Mouse (Mus musculus) heart, adult 11 months (tissue): ENCODE measurements around the gene Ppm1n.
A peak's percentile ranks its signal among the peaks of the same experiment; 100 is the strongest.

Experiments
- DNase-seq: peaks from one replicate; pipeline ENCODE4 v3.0.0; 2022

Gene Ppm1n

DNA sequence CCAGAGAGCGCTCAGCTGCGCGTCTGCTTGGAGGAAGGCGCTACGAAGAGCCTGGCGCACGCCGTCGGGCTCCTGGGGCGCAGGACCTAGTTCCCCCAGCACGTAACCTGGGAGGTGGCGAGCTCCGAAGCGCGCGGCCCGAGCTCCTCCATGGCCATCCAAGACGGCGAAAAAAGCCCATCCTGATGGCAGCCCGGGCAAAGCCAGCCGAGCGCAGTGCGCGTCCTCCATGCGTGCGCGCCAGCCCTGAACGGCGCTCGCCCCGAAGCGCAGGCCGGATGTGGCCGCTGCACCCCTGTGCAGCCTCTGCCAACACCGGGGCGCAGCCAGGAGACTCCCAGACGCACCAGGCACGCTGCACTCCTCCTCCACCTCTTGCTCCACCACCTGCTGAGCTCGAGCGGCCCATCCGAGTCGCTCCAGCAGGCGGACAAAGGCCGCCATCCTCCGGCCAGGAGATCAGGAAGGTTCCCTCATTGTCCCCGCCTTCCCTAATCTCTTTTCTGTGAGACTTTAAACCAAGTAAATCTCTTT is at the start of gene Ppm1n:
Ppm1n (minus strand) TSS at position 484 of the 534 bp plus-strand sequence.
- DNase-seq = no peak

DNA sequence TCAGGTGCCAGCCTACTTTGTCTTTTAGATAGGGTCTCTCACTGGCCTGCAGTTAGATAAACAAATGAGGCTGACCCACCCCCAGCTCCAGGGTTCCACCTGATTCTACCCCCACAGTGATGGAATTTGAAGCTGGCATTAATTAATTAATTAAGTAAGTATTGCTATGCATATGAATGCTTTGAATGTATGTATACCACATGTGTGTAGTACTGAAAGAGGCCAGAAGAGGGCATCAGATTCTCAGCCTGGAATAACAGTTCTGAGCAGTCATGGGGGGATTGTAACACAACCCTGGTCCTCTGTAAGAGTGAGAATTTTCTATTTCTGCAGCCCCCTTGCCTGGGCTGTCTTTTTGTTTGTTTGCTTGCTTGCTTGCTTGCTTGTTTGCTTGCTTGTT is 48.6 kb upstream of the Ppm1n start:
- no peak for DNase-seq

DNA sequence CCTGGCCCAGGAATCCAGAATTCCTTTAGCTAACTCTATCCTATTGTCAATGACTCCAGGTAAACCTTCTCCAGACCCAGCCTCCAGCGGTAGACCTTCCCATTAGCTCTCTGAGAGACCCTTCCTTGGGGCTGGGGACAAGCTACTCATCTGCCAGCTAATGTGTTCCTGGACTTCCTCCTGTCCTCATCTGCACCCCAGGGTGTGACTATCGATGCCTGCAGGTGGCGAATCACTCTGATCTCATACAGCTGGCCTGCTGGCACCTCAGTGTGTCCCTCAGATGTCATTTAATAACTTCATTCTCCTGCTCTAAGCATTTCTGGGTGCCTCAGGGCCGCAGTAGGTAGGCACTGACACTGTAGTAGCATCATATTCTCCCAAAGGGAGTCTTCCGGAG is 47.9 kb upstream of the Ppm1n start:
- peak; percentile 94 for DNase-seq

DNA sequence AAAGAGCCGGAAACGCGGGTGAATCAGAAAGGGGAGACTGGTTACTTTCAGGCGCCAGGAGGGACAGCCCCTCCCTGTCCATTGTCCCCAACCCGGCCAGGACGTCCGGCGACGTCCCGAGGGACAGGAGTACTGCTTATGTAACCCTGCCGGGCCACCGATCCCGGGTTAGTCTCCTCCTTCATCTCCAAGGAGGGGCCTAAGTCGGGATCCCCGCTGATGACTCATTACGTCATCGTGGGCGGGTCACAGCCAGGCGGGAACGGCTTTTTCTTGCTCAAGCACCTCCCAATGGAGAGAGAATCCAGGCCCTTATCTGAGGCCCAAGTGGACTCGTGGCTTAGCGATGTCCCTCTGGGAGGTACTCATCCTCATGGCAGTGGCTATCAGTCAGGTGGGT is 47.3 kb upstream of the Ppm1n start:
- peak; percentile 100 for DNase-seq

DNA sequence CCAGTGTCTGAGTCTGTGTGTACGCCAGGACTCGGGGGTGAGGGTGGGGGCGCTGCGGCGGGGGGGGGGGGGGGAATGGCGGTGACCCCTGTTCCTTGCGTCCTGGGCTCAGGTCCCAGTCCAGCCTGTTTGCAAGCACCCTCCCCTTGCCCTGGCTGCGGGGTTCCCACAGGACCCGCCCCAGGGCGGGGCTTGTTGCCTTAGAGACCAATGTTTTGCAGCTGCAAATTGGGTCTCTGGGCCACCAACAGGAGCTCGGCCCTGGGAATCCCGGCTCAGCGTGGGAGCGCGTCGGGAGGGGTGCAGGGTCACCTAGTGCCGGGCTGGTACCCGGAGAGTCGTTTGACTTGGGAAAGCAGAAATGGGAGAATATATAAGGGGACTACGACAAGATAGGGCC is 46.5 kb upstream of the Ppm1n start:
- peak; percentile 99 for DNase-seq

DNA sequence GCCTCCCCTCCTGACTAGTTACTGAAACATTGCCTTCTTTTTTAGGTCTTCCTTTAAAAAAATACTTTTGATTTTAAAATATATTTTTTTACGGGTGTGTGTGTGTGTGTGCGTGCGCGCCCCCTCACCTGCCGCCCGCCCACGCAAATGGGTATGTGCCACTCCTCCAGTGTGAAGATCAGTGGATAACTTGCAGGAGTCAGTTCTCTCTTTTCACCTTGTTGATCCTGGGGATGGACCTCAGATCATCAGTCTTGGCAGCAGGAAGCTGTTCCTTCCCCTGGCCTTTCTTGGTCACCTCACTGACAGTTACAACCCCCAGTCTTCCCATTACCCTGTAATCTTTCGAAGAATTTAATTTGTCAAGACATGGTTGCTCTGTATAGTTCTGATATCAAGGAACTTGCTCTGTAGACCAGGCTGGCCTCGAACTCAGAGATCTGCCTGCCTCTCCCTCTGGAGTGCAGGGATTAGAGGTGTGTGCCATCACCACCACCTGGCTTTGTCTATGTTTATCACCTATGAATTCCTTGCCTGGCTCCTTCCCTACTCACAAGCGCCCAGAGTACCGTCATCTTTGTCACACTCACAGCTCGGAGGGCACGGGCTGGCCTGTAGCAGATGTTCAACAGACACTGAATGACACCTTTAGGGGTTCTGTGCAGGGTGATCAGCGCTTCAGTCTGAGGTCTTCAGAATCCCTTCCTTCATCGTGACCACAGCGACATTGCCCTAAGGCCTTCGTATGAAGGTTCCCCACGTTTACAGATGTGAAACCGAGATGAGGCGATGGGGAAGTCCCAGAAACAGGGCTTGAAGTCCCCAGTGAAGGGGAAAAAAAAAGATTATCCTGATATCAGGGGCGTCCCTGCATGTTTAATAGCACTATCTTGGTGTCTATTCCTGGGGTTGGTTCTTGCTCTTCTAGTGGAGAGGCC is 45.7 kb upstream of the Ppm1n start:
- DNase-seq = peak; percentile 88

DNA sequence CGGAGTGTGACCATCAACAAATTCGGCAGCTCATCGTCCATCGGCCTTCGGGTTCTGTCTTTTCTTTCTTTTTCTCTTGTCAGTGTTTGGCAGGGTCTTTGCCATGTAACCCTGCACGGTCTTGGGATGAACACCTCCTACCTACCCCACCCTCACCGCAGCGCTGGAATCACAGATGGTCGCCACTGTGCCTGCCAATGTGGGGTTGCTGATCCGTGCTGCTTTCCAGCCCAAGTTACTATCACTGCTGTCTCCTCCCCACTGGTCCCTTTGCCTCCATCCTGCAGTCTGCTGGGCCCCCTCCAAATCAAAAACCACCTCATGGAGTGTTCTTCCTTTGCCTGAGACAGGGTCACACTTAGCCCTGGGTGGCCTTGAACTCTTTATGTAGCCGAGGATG is 44.4 kb upstream of the Ppm1n start:
- DNase-seq = no peak

DNA sequence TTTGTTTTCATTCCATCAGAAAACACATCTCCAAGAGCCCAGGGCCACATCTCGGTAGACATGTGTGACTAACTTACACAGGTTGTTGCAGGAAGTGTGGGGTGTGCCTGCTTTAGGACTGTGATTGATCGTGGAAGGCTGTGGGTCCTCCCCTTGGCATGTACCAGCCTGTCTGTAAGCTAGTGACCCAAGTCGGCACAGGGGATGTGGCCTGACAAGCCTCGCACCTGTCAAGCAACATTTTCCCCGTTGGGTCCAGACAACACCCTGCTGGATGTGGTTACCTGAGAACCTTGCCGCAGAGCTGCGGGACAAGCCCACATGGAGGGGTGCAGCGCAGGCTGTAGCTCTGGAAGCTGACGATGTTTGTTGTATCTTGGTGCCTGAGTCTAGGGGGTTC is 42.6 kb upstream of the Ppm1n start:
- DNase-seq = peak; percentile 92

DNA sequence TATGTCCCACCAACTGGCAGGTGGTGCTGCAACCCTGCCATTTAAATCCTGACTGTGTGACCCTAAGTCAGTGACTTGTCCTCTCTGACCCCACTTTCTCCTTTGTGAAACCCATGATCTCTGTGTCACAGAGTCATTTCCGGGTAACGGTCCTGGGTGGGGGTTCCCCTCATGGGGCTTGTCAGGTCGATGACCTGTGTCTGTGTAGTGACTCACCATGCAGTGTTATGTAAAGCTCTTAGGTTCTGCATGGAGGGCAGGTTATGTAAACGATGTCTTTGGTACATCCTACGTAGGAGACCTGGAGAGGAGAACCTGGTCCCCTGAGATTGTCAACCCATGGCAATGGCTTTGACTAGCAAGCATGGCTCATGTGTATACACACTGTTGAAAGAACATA is 41.6 kb upstream of the Ppm1n start:
- peak; percentile 90 for DNase-seq

DNA sequence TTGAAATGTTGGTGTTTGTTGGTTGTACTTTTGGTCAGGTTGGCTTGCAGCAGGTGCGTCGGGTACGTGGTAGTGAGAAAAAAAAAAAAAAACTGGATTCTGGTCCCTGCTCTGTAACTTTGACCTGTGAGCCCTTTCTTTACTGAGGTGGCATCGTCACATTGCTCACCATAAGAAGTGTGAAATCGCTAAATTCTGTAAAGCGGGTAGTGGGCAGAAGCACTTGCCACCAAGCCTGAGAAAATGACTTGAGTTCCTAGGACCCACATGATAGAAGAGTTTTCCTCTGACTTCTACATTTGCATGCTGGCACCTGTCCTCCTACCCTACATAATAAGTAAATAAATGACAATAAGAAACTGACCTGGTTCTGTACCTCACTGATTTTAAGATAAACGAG is 40.8 kb upstream of the Ppm1n start:
- DNase-seq = no peak

DNA sequence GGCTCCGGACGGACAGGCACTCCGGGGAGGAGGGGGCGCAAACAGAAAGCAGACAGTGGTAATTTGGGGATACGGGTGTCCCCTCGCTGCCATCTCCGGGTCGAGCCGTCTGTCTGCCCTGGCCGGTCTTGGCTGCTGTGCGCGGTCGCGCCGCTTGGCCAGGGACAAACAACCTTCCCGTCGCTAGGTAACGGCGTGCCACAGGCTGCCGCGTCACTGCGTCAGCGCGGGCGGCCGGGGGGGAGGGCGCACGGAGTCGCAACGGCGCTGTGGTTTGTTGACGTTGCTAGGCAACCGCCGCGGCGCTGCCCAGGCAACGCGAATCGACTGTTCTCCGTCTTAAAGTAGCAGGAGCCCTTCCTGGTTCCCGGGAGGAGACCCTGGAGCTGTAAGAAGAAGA is 40.0 kb upstream of the Ppm1n start:
- peak; percentile 100 for DNase-seq

DNA sequence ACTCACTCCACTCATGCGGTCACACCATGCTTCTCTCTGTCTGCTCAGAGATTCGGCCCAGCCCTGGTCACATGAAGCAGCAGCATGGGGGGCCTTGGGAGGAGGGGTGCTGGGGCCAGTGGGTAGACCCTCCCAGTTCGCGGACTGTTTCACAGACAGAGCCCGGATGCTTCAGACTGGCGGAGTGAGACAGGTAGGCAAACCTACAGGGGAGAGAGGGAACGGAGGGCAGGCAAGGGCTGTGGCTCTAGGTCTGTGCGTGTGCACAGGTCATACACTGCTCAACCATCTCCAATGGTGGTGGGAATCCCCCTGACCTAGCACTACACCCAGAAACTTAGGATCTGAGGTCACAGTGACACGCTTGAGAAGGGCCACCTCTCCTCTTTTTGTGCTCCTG is 39.6 kb upstream of the Ppm1n start:
- DNase-seq = peak; percentile 95

DNA sequence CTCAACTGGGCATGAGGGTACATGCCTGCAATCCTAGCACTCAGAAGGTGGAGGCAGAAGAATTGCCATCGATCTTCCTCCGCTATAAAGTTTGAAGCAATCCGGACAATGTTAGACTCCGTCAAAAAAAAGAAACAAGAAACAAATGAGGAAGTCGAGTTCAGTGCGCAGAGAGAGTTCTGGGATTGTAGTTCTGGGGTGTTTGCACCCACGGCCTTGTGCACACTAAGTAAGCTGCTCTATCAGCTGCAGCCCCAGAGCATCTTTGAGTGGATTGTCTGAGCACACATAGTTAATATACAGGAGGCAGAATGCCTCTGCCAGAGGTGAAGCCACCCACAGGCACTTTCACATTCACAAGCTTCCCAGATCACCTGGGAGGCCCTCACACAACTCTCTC is 38.8 kb upstream of the Ppm1n start:
- peak; percentile 86 for DNase-seq

DNA sequence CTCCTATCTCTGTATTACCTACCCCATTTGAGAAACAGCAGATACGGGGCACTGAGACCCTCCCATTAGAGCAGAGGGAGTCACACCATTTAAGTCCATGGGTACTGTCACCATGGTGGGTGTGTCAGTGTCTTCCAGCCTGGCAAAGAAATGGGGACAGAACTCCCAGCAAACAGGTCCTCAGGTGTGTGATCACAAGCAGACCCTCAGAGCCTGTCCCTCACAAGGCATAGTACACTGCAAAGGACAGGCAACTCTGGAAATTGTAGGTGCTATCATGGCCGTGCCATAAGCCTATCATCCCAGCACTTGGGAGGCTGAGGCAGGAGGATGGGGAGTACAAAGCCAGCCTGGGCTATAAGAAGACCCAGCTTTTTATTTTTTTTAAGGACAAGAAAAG is 38.3 kb upstream of the Ppm1n start:
- DNase-seq = peak; percentile 92

DNA sequence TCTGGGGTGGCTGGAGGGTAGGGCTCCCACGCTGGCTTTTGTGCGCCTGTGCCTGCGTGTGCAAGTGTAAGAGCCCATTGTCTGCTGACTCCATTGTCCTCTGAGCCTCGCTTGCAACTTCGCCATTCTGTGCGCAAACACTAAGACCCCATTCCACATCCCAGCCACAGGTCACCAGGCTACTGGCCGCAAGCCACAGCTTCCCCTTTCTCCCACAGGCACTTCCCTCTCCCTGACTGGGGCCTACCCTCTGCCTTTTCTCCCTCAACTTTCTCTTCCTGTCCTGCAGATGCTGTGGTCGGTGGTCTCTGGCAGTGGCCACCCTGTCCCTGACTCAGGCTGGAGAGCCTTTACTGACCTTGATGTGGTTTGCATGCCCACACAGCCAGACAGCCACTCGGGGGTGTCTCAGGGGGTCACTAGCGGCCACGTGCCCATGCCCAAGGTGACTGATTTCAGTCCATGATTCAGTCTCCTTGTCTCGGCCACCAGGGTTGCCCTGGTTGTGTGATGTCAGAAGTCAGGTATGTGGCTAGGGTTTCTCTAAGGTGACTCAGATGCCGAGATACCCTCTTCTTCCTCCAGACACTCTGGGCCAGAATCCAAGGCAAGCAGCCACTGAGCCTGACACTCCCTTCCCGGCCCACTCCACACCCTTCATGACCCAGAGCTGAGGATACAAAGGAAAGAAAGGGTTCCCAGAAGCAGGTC is 36.7 kb upstream of the Ppm1n start:
- DNase-seq = peak; percentile 98

DNA sequence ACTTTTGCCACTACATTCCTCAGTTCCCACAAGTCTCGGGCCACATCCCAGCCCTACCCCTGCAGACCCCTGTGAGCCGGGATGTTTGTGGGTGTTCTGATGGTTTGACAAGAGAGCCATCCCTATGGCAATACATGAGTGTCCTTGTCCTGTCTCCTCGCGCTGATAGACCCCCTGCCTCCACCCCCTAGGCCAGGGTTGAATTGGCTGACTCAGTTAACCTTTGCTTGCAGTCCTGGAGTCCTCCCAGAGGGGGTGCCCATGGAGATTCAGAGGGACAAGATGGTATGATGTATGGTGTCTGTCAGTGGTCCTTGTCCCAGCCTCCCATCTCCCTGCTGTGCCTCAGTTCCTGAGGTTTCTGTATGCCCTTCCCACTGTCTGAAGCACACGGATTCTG is 34.2 kb upstream of the Ppm1n start:
- peak; percentile 90 for DNase-seq

DNA sequence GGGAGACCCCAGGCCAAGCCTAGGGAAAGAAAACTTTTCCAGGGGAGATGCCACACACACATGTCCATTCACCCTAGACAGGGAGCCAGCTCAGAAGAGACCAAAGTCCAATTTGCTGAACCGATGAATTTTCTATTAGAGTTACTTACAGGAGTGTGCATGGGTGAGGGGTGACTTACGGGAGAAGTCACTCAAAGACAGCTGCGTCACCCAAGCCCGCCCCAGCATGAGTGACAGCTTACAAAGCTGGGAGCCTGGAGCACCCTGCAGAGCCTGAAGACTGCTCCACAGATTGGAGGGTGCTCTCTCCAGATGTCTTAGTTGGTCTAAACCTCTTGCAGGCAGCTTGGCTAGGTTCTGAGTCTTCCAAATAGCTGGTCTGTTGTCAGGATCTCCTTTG is 32.1 kb upstream of the Ppm1n start:
- DNase-seq = no peak

DNA sequence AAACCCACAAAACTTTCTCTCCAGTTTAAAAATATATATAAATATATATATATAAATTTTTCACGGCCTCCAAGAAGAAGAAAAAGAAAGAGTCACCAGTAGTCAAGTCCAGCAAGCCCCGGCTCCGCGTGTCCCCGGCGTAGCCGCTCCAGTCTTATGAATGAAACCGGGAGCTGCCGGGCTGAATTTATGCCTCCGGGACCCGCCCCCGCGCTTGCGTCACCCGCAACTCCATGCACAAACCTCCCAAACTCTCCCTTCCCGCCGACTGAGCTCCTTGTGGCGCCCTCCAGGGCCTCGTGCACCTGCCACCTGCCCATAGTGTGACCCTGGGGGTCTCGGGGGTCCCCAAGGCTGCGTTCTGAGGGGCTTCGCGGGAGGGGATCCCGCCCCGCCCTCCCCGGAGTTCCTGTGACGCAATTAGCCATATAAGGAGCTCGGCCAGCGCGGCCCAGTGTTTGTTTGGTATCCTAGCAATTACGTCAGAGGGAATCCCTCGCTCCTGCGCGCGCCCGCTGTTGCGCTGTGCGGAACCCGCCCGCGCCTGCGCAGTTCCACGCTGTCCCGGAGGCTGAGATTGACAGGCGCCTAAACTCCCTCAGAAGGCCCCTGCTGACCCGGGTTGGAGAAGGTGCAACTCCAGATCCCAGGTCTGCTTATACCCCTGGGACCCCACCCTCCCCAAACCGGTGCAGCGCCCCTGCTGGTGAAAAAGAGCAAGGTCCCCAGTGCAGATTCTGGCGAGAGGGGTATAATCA is 30.2 kb upstream of the Ppm1n start, which contains the start of gene Fosb:
Fosb (minus strand) TSS at position 168 of the 758 bp plus-strand sequence.
- peak; percentile 100 for DNase-seq

DNA sequence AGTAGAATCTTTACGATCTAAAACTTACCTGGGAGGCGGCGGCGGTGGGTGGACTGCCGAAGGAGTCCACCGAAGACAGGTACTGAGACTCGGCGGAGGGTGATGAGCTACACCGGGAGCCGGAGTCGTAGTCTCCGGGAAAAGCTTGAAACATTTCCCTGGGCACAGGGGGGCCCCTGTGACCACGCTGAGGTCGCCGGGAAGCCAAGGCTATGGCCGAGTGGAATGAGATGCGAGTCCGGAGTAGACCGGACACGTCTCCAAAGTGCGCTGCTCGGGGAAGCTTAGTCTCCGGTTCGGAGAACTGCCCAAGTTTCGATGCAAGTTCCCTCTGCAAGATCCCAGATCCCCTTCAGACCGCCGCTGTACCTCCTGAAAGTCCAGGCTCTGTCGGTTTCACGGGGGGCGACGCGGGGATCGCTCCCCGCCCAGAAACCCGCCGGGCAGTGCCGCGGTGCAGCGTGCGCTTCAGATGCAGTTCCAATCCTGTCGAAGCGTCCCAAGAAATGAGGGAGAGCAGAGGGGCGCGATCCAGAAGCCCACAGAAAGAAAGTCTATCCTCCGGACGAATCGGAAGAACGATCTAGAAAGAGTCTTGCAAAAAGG is 29.5 kb upstream of the Ppm1n start:
- peak; percentile 95 for DNase-seq

DNA sequence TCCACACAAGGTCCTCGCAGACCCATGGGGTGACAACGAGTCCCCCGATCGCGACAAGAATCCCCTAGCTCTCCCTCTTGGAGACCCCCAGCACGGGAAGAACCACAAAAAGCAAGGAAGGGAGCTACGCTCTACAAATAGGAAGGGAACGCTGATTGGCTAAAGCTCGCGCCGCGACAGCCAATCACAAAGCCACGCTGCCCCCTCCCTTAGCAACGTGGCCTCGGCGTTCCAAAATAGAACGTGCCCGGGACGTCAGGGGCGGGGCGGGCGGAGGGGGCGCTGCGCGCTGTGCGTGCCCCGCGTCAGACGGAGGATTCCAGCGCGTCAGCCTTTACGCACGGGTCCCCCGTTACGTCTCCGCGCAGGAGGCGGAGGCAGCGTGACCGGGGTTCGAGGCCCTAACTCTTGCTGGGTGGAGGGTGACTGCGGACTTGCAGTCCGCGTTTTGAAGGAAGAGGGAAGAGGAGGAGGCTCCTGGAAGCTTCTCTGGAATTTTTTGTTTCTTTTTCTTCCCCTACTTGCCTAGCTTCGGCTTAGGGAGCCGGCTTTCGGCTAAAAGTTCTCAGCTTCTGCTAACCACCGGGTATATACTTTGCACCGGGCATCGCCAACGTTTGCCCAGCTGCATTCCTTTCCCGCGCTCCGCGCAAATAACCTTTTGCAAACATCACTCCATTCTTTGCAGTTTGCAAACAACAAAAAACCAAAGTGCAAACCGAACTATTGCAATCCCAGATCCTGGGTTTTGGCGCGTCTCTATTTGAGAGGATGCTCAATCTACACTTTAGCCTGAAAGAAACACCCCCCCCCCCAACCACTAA is 28.8 kb upstream of the Ppm1n start:
- peak; percentile 100 for DNase-seq

DNA sequence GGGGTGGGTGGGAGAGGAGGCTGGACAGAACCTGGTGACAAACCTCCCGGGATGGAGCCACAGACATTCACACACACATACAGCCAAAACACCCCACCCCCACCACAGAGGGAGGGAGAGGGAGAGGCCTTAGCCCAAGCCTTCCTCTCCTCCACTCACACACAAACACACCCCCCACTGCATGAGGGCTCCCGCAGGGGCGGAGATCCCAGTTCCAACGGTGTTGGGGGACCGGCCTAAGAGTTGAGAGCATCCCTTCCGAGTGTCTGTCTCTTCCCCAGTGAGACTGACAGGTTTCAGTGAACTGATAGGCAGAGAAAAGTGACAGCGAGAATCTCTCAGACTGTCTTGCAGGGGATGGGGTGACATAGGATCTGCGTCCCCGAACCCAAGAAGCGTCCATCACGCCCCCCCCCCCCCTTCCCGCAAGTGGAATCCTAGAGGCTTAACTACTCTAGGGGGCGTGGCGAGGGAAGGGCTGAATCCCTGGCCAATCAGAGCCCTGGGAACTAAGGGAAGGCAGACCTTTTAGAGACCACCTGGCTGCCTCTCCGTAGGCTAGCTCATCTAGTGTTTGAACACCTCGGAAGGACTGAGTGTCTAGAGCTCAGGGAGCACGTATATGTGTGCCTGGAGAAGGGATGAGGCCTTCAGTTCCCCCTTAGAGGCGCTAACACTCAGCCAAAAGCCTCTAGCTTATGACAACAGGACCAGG is 28.0 kb upstream of the Ppm1n start:
- peak; percentile 99 for DNase-seq
